In genomic region chr1:120007851-120008588, GRCm38 (mm10) we compare ENCODE assay signal across 9 mouse cellular contexts. TPM values are rescaled to one million over a fixed set of nuclear protein-coding genes. Genes with fewer than 3 reads are reported as not detected.
A peak's percentile ranks its signal among the peaks of the same experiment; 100 is the strongest.
DNase-seq lines count a peak whose midpoint lies in the region; ATAC-seq and TF ChIP-seq lines count a peak whose summit lies in the region.
"Had no signal": no experiment of that assay in that cellular context is flagged by ENCODE, and none has a peak within 500 bp of the region (broad histone marks: within the 10 kb centered on the region; RNA-seq: fewer than 3 reads in every experiment).

No protein-coding gene starts in this region.

- H3K4me3 ChIP-seq in lung, embryonic 14.5 days (ENCODE audit: low read depth, low read length): peak overlapping the region; percentile 34; the same call in 1 of the 2 replicates
- no peak overlapping the region for H3K4me3 ChIP-seq in lung, adult 2 months (replicated peaks; ENCODE audit: extremely low read depth, low read depth, low read length)
- H3K4me3 ChIP-seq in forebrain, embryonic 16.5 days (replicated peaks; ENCODE audit: low read length): peak overlapping the region; percentile 48
- H3K4me3 ChIP-seq in limb, embryonic 12.5 days (replicated peaks): peak overlapping the region; percentile 43
- H3K4me3 ChIP-seq in stomach, embryonic 16.5 days (replicated peaks; ENCODE audit: low read length): peak overlapping the region; percentile 39

- H3K27me3 ChIP-seq in lung, embryonic 14.5 days (ENCODE audit: insufficient read depth, low read length): peaks cover 14% of the 10 kb centered on the region
- peaks cover 6% of the 10 kb centered on the region; the same call in 1 of the 2 replicates for H3K27me3 ChIP-seq in forebrain, embryonic 16.5 days (replicated peaks; ENCODE audit: control insufficient read depth, insufficient read depth, low read length)
- H3K27me3 ChIP-seq in limb, embryonic 12.5 days: peaks cover 44% of the 10 kb centered on the region
- H3K27me3 ChIP-seq in stomach, embryonic 16.5 days (ENCODE audit: control insufficient read depth, insufficient read depth, low read length): 0 out of 2 replicates have a peak, but pooled peaks cover 3% of the 10 kb centered on the region

- no peak overlapping the region for H3K9ac ChIP-seq in lung, embryonic 14.5 days
- H3K9ac ChIP-seq in forebrain, embryonic 16.5 days (replicated peaks; ENCODE audit: low read depth, low read length): no peak overlapping the region; the same call in 1 of the 2 replicates
- H3K9ac ChIP-seq in limb, embryonic 12.5 days (replicated peaks): no peak overlapping the region; the same call in 1 of the 2 replicates
- peak overlapping the region; percentile 9 for H3K9ac ChIP-seq in stomach, embryonic 16.5 days (ENCODE audit: low read length)

- H3K4me1 ChIP-seq in lung, embryonic 14.5 days (ENCODE audit: insufficient read depth): no peaks in the 10 kb centered on the region
- H3K4me1 ChIP-seq in lung, adult 2 months (ENCODE audit: control insufficient read depth, insufficient read depth, low read length): no peaks in the 10 kb centered on the region; the same call in 1 of the 2 replicates
- peaks cover 18% of the 10 kb centered on the region for H3K4me1 ChIP-seq in forebrain, embryonic 16.5 days (replicated peaks; ENCODE audit: control insufficient read depth, insufficient read depth, low read length)
- H3K4me1 ChIP-seq in limb, embryonic 12.5 days (replicated peaks): peaks cover 16% of the 10 kb centered on the region
- H3K4me1 ChIP-seq in stomach, embryonic 16.5 days (ENCODE audit: control insufficient read depth, insufficient read depth, low read length): 0 out of 2 replicates have a peak, but pooled peaks cover 12% of the 10 kb centered on the region

- H3K27ac ChIP-seq in lung, embryonic 14.5 days (ENCODE audit: low read depth): no peak overlapping the region
- no peak overlapping the region for H3K27ac ChIP-seq in forebrain, embryonic 16.5 days (ENCODE audit: low read length)
- no peak overlapping the region for H3K27ac ChIP-seq in limb, embryonic 12.5 days
- H3K27ac ChIP-seq in stomach, embryonic 16.5 days (ENCODE audit: low read length): no peak overlapping the region

- TF ChIP-seq POLR2A in lung, adult 2 months (IDR thresholded peaks at IDR 0.05; ENCODE audit: borderline replicate concordance, extremely low read depth, low read depth, low read length): no peak

- ATAC-seq in lung, embryonic 14.5 days (ENCODE audit: insufficient read depth): no peak
- ATAC-seq in forebrain, embryonic 16.5 days: no peak
- no peak for ATAC-seq in limb, embryonic 12.5 days (ENCODE audit: insufficient number of reproducible peaks, insufficient read depth, low FRiP score, low TSS enrichment, low read depth)
- ATAC-seq in stomach, embryonic 16.5 days (ENCODE audit: insufficient read depth, low FRiP score): no peak

- WGBS in lung, embryonic 14.5 days: 31% methylated on average over 11 of the region's 11 CpGs
- WGBS in lung, adult 2 months: 39% methylated on average over 11 of the region's 11 CpGs
- 21% methylated on average over 11 of the region's 11 CpGs for WGBS in forebrain, embryonic 16.5 days
- 21% methylated on average over 11 of the region's 11 CpGs for WGBS in limb, embryonic 12.5 days
- WGBS in stomach, embryonic 16.5 days: 37% methylated on average over 11 of the region's 11 CpGs

- TF ChIP-seq CTCF in lung, embryonic 14.5 days (IDR thresholded peaks at IDR 0.05; ENCODE audit: low read depth): no peak
- no peak for TF ChIP-seq CTCF in lung, adult 2 months (IDR thresholded peaks at IDR 0.05; ENCODE audit: insufficient read depth, low read length)

- peak overlapping the region; percentile 64 for H3K4me2 ChIP-seq in lung, embryonic 14.5 days
- H3K4me2 ChIP-seq in forebrain, embryonic 16.5 days (ENCODE audit: low read length): peak overlapping the region; percentile 76
- peak overlapping the region; percentile 74 for H3K4me2 ChIP-seq in limb, embryonic 12.5 days
- H3K4me2 ChIP-seq in stomach, embryonic 16.5 days (ENCODE audit: low read depth, low read length): peak overlapping the region; percentile 66

- DNase-seq in lung, embryonic 14.5 days: no peak
- no peak for DNase-seq in lung, adult 2 months
- no peak for DNase-seq in gastrocnemius, postnatal 36 days
- no peak for DNase-seq in spleen, postnatal 14 days (ENCODE audit: low spot score in 2 of 2)
- DNase-seq: cerebellum, adult 8-10 months had no signal

- H3K36me3 ChIP-seq in lung, embryonic 14.5 days (ENCODE audit: insufficient read depth): no peaks in the 10 kb centered on the region
- H3K36me3 ChIP-seq in forebrain, embryonic 16.5 days (ENCODE audit: control insufficient read depth, insufficient read depth): no peaks in the 10 kb centered on the region
- H3K36me3 ChIP-seq in limb, embryonic 12.5 days: no peaks in the 10 kb centered on the region
- H3K36me3 ChIP-seq in stomach, embryonic 16.5 days (ENCODE audit: control insufficient read depth, insufficient read depth, low read length): no peaks in the 10 kb centered on the region

- intact Hi-C loops in gastrocnemius, postnatal 36 days (cut with DNase I): no loop called here

- no peaks in the 10 kb centered on the region for H3K9me3 ChIP-seq in lung, embryonic 14.5 days (ENCODE audit: low read depth, low read length)
- no peaks in the 10 kb centered on the region for H3K9me3 ChIP-seq in forebrain, embryonic 16.5 days (ENCODE audit: control insufficient read depth, low read length)
- H3K9me3 ChIP-seq in limb, embryonic 12.5 days: no peaks in the 10 kb centered on the region
- no peaks in the 10 kb centered on the region for H3K9me3 ChIP-seq in stomach, embryonic 16.5 days (replicated peaks; ENCODE audit: control insufficient read depth, low read length)

RNA-seq across cellular contexts. Expression of gene Sctr, which starts 1.3 kb away (rescaled TPM):
- polyA plus RNA-seq in lung, embryonic 14.5 days (2014; fragmentation: Nextera tagmentation; extraction: Ambion mirVana): 0.16 and 0.29 TPM in 2 replicates
- polyA plus RNA-seq in lung, adult 2 months (2012; rRNA removed): 0.33 and 0.63 TPM in 2 replicates
- 0.51 and 0.52 TPM in 2 replicates for polyA plus RNA-seq in forebrain, embryonic 16.5 days (2015; fragmentation: Nextera tagmentation; extraction: Ambion mirVana)
- polyA plus RNA-seq in limb, embryonic 12.5 days (2016; fragmentation: Nextera tagmentation; extraction: Ambion mirVana): 0.12 TPM in 1 of 2 replicates, not detected in the other
- polyA plus RNA-seq in stomach, embryonic 16.5 days (2015; fragmentation: Nextera tagmentation; extraction: Ambion mirVana): 1.1 and 1.7 TPM in 2 replicates
- 1 to 10 TPM; 3.2 to 3.7 TPM for total RNA-seq in gastrocnemius, postnatal 36 days (2021)

RNA-seq across cellular contexts. Expression of gene Cfap221, which starts 11.0 kb away (rescaled TPM):
- not detected in 2 replicates for polyA plus RNA-seq in lung, embryonic 14.5 days (2014; fragmentation: Nextera tagmentation; extraction: Ambion mirVana)
- 0.66 and 0.69 TPM in 2 replicates for polyA plus RNA-seq in lung, adult 2 months (2012; rRNA removed)
- 0.25 and 0.60 TPM in 2 replicates for polyA plus RNA-seq in forebrain, embryonic 16.5 days (2015; fragmentation: Nextera tagmentation; extraction: Ambion mirVana)
- polyA plus RNA-seq in limb, embryonic 12.5 days (2016; fragmentation: Nextera tagmentation; extraction: Ambion mirVana): 0.11 and 0.23 TPM in 2 replicates
- 0.05 TPM in 1 of 2 replicates, not detected in the other for polyA plus RNA-seq in stomach, embryonic 16.5 days (2015; fragmentation: Nextera tagmentation; extraction: Ambion mirVana)
- total RNA-seq in gastrocnemius, postnatal 36 days (2021): not detected
- total RNA-seq: gastrocnemius, adult 18-20 months had no signal
